Mouse (Mus musculus) skeletal muscle tissue, adult 2 months (tissue): ENCODE data around the gene Nsd2.
"Not testable (repeated sequence)": the region's sequence is repeated elsewhere in the genome, so short reads cannot be mapped to it uniquely, and the experiment has no call there.

Experiments
- DNase-seq: peaks from one replicate; pipeline ENCODE4 v3.0.0-alpha.2; 2012; ENCODE audit warnings: low read depth, low spot score

Gene Nsd2

GRCm38 (mm10) chr5:33851466-33851865 is 30.9 kb downstream of the Nsd2 start:
- no peak for DNase-seq

GRCm38 (mm10) chr5:33853086-33853485 is 32.6 kb downstream of the Nsd2 start:
- no peak for DNase-seq

- no peak for DNase-seq
Observed at GRCm38 (mm10) chr5:33854019-33854418, 33.5 kb downstream of the Nsd2 start.

DNA sequence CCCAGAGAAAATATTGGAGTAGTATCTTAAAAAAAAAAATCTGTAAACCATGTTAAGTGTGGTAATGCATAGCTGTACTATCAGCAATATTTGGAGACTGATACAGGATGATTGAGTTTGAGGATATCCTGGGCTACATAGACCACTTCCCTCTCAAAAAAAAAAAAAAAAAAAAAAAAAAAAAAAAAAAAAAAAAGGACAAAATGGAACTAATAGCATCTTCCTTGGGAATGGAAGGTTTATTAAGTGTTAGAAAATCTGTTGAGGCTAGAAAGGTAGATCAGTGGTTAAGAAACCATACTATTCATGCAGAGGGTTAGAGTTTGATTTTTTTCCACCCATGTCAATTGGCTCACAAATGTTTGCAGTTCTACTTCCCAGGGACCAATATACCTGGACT is 37.2 kb downstream of the Nsd2 start:
- no peak for DNase-seq

- DNase-seq = no peak
Observed at GRCm38 (mm10) chr5:33875472-33875871, 54.9 kb downstream of the Nsd2 start.

- DNase-seq = no peak
Observed at GRCm38 (mm10) chr5:33881118-33881517, 60.6 kb downstream of the Nsd2 start.

DNA sequence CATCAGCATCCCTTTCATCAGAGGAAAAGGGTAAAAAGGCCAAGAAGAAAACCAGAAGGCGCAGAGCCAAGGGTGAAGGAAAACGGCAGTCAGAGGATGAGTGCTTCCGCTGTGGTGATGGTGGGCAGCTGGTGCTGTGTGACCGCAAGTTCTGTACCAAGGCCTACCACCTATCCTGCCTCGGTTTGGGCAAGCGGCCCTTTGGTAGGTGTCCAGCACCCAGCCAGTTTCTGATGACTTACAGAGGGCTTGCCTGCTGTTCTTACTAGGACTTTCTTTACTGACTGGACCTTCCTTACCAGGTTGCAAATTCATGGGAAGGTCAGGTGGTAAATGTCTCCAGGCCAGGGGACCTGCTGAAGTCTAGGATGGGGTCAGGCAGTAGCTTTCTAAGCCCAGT is 72.9 kb downstream of the Nsd2 start:
- DNase-seq = no peak

DNA sequence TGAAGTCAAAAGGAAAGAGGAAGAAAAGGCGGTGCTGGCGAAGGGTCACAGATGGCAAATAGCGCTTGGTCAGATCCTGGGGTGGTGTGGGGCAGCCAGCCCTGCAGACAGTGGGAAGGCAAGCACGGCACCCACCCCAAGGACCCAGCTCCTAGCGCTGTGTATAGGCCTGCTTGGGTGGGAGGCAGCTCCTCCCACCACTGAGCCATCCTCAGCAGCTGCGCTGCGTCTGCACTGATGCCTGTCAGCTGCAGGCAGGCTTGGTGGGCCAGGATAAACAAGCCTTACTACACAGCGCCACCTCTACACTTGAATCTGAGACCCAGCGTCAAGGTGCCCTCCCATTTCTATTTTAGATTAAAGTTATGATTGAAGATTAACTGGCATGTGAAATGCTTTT is 74.6 kb downstream of the Nsd2 start:
- DNase-seq = no peak

- no peak for DNase-seq
Observed at GRCm38 (mm10) chr5:33897158-33897557, 76.6 kb downstream of the Nsd2 start.

GRCm38 (mm10) chr5:33898671-33899070 is 78.1 kb downstream of the Nsd2 start:
- DNase-seq = no peak

- no peak for DNase-seq
Observed at GRCm38 (mm10) chr5:33899245-33899644, 78.7 kb downstream of the Nsd2 start.

DNA sequence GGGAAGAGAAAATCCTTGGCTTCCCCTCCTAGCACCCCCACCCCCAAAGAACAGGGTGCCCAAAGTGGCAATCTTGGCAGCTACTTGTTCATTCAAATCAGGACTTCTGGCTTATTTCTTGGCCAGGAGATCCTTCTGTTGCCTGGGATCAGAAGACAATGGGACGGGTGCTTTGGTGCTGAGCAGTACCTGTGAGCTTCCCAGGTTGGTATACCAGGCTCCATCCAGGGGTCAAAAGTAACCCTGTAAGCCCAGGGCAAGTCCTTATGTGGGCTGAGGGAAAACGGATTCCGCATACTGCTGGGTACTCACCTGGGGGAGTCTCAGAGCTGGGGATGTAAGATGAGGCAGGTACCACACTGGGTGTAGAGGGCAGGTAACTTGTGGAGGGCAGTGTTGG is 79.6 kb downstream of the Nsd2 start:
- DNase-seq = no peak

- no peak for DNase-seq
Observed at GRCm38 (mm10) chr5:33900701-33901263, 80.3 kb downstream of the Nsd2 start.

DNA sequence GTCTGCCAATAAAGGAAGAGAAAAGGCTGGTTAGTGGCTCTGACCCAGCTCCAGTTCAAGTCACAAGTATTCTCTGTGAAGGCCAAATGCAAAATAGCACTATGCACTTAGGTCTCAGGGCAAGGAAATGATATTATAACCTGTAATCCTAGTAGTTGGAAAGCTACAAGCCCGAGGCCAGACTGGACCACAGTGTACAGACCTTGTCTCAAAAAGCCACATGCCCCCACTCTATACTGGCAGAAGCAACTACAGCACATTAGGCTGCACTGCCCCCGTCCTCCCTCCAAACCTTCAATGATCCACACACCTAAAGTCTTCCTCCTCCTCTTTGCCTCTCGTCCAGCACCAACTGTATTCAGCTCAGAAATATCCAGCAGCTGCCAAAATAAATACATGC is 80.8 kb downstream of the Nsd2 start:
- DNase-seq = no peak

DNA sequence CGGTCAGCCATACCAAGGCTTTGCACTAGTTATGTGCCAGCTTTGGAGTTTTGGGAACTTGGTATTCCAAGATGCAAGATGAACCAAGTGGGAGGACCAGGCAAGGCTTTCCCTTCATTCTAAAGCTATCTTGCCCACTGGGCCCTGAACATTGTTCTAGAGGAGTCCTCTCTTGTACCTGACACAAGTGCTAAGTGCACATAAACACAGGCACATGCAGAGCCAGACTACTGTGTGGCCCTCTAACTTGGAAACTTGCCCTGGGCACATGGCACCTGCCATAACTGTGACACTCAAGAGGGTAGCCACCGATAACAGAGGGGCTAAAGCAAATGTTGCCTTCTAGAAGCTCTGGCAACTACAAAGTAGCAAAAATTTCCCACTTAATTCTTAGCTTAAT is 82.2 kb downstream of the Nsd2 start:
- no peak for DNase-seq

- DNase-seq = no peak
Observed at GRCm38 (mm10) chr5:33903176-33903575, 82.7 kb downstream of the Nsd2 start.

DNA sequence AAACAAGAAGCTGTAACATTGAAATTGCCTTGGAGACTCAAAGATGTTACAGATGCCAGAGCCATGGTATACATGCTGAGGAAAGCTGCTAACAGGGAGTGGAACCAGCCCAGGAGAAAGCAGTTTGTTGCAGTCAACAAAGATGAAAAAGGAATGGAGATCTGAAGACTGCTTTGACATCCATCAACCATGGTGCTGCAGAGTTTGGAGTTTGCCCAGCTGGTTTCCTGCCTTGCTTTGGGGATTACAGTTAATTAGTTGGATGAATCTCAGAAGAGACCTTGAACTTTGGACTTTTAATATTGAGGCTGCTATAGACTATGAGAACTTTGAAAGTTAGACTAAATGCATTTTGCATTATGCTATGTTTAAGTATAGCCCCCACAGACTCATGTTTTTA is 94.5 kb downstream of the Nsd2 start:
- DNase-seq = not testable (repeated sequence)

DNA sequence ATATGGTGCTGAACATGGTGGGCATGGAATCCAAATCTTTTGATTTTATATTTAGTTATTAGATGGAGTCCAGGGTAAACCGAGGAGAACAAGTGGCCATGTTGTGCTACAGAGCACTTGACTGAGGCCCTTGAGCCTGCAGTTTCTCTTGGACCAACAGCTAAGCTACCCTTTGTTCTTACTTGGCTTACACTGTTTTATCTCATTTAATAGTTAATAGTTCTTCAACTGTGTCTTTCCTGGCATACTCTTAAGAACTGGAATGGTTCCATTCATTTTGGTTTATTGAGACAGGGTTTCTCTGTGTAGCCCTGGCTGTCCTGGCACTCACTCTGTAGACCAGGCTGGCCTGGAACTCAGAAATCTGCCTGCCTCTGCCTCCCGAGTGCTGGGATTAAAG is 96.1 kb downstream of the Nsd2 start:
- not testable (repeated sequence) for DNase-seq

DNA sequence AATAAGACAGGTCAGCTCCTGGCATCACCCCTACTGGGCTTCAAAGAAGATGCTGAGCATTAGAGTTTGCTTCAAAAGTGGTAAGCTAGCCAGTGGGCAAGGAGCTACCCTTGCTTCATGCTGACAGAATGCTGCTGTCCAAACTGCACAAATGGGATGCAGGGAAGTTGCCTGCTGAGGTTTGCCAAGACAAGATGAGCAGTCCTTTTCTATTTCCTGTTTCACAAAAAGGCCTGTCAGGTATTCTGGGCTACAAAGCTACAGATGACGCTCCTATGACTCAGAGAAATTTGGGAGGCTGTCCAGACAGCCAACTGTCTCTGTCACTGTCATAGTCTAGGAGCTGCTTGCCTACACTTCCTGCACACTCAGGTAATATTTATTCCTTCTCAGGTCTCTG is 98.9 kb downstream of the Nsd2 start:
- no peak for DNase-seq

- DNase-seq = no peak
Observed at GRCm38 (mm10) chr5:33920037-33920436, 99.5 kb downstream of the Nsd2 start.

DNA sequence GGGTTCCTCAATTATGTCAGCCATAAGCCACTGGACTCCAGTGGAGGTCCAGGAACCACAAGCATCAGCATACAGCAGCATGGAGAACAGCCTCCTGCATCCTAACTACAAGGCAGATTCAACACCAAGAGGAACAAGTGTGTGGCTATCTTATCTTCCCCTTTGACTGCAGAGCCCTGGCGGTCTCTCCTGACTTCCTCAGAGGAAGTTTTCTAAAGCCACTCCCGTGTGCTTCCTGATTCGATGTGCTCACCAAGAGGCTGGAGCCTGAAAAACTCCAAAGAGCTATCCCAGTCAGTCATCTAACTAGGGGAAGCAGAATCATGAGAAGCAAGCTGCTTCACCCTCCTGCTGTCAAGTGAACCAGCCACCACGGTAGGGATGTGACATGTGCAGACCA is 100.4 kb downstream of the Nsd2 start:
- DNase-seq = no peak

GRCm38 (mm10) chr5:33921486-33922235 is 101.1 kb downstream of the Nsd2 start:
- peak; percentile 60 for DNase-seq

DNA sequence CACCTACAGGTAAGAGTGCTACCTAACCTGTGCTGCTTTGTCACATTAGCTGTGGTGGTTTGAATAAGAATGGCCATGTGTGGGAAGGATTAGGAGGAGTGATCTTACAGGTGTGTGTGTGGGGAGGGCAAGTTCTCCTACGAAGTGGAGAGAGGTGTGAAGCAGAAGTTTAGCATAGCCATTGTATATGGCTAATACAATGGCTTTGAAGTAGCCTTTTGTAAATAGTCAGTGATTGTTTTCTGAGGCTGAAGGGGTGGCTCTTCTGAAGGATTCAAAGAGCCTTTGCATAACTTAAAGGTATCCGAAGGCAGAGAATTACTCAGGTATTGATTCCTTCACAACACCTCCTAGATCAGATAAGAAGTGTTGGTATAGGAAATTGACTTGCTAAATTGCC is 102.0 kb downstream of the Nsd2 start:
- DNase-seq = no peak

DNA sequence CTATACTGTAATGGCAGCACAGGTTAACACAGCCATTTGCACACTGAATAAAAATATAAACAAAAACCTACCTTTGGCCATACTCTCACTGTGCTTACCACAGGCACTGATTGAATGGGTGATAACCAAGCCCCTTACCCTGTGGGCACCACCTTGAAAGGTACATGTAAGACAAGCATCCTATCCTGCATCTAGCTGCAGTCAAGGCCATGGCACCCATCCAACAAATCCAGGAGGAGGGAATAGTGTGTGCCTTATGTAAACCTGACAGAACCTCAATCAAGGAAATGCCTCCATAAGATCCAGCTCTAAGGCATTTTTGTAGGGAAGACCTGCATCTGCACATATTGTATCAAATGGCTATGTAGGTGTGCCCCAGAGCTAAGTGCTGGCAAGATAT is 105.6 kb downstream of the Nsd2 start:
- DNase-seq = no peak
